Mouse (Mus musculus) layer of hippocampus, adult 2 months (tissue): Measurements from ENCODE around the gene Gm20605. TPM values are rescaled to one million over a fixed set of nuclear protein-coding genes. Genes with fewer than 3 reads are reported as not detected.

ENCODE experiments used
- DNase-seq, 2 experiments: peaks; one replicate each; pipeline ENCODE4 v3.0.0; 2022; ENCODE audit warnings: low spot score in 2 of 2
- H3K27ac ChIP-seq: fragments of 200-600 bp; 2 replicates; pipeline ENCODE4 v1.8.1; 2022
- H3K4me3 ChIP-seq: fragments of 200-600 bp; 2 replicates; pipeline ENCODE4 v1.8.1; 2022; ENCODE audit warnings: mild to moderate bottlenecking
- CTCF ChIP-seq: fragments of 200-600 bp; conservative IDR thresholded peaks from 2 replicates; pipeline ENCODE4 v1.8.1; 2022; ENCODE audit warnings: antibody characterized with exemption, mild to moderate bottlenecking, moderate library complexity
- total RNA-seq, 2 experiments: library from RNA; stranded (reverse); gene quantifications; 2 replicates each; pipeline ENCODE4 v1.2.3; 2021

Gm20605 gene
- total RNA-seq, 2 experiments from 2014 or later: 15.5 to 19.7 TPM

- H3K4me3 ChIP-seq: no peak overlapping the region
- TF ChIP-seq CTCF: no peak
- no peak for DNase-seq
- no peak overlapping the region for H3K27ac ChIP-seq
Observed at GRCm38 (mm10) chr5:137686127-137686790, 57.3 kb downstream of the Gm20605 start.

DNA sequence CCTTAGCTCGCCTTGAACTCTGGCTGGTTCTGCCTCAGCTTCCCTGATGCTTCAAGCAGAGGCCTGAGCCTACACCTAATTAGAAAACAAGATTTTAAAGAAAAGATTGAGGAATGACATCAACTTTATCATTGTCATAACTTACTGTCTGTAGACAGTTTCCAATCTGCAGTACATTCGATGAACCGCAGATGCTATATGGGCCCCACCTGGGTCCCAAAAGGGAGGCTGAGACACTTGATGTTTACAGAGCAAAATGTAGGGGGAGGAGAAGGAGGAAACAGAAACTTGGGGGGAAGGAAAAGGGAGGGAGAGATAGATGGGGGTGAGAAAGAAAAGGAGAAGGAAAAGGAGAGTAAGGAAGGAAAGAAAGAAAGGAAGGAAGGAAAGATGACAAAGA lies 61.0 kb downstream of the Gm20605 start:
- no peak overlapping the region for H3K4me3 ChIP-seq
- no peak overlapping the region for H3K27ac ChIP-seq
- no peak for TF ChIP-seq CTCF
- DNase-seq: no peak

- Histone ChIP-seq H3K4me3 (no peak overlapping the region), H3K27ac (no peak overlapping the region)
- TF ChIP-seq CTCF: no peak
- DNase-seq: no peak
Observed at GRCm38 (mm10) chr5:137690531-137690930, 61.6 kb downstream of the Gm20605 start.

GRCm38 (mm10) chr5:137691881-137692280 lies 62.9 kb downstream of the Gm20605 start:
- Histone ChIP-seq H3K4me3 (no peak overlapping the region), H3K27ac (no peak overlapping the region)
- no peak for TF ChIP-seq CTCF
- DNase-seq: no peak

Other genes with a start within 250 kb of the Gm20605 start
- under 1 TPM; 0.36 to 0.49 TPM for gene Zan, start 152.1 kb upstream of the Gm20605 start, total RNA-seq
- gene Pop7, start 126.7 kb upstream of the Gm20605 start, total RNA-seq: 10 to 100 TPM; 33.8 to 35.1 TPM
- gene Gigyf1, start 110.6 kb upstream of the Gm20605 start, total RNA-seq: 10 to 100 TPM; 61.9 to 63.5 TPM
- gene Epo, start 95.9 kb upstream of the Gm20605 start, total RNA-seq: not detected
- gene Gnb2, start 95.7 kb upstream of the Gm20605 start, total RNA-seq: 100 to 1,000 TPM; 600 to 607 TPM
- gene Actl6b, start 75.7 kb upstream of the Gm20605 start, total RNA-seq: 100 to 1,000 TPM; 138 to 142 TPM
- gene Tfr2, start 59.3 kb upstream of the Gm20605 start, total RNA-seq: 10 to 100 TPM; 16.7 to 20.2 TPM
- gene Mospd3, start 28.1 kb upstream of the Gm20605 start, total RNA-seq: 10 to 100 TPM; 26.2 to 29.3 TPM
- 1 to 10 TPM; 6.1 to 8.4 TPM for gene Pcolce, start 15.4 kb upstream of the Gm20605 start, total RNA-seq
- under 1 TPM in 1 of 2 experiments, not detected in 1; 0.56 TPM for gene Fbxo24, start 173 bp upstream of the Gm20605 start, total RNA-seq
- 10 to 100 TPM; 25.4 to 28.1 TPM for gene Lrch4, start 54 bp upstream of the Gm20605 start, total RNA-seq
- gene Sap25, start 12.2 kb downstream of the Gm20605 start, total RNA-seq: 10 to 100 TPM in 1 of 2 experiments, 1 to 10 TPM in 1; 8.4 to 16.4 TPM
- gene Irs3, start 16.5 kb downstream of the Gm20605 start, total RNA-seq: under 1 TPM in 1 of 2 experiments, not detected in 1; 0.15 TPM
- gene Agfg2, start 55.6 kb downstream of the Gm20605 start, total RNA-seq: 10 to 100 TPM; 64.1 to 67.3 TPM
- gene Nyap1, start 112.4 kb downstream of the Gm20605 start, total RNA-seq: 10 to 100 TPM; 70.4 to 72.5 TPM
- 100 to 1,000 TPM; 160 to 174 TPM for gene Tsc22d4, start 116.6 kb downstream of the Gm20605 start, total RNA-seq
- 10 to 100 TPM; 19.8 to 25.4 TPM for gene Ppp1r35, start 149.7 kb downstream of the Gm20605 start, total RNA-seq
- 10 to 100 TPM; 43.6 to 49.2 TPM for gene Mepce, start 158.5 kb downstream of the Gm20605 start, total RNA-seq
- 1 to 10 TPM; 5.7 to 8.1 TPM for gene Zcwpw1, start 158.6 kb downstream of the Gm20605 start, total RNA-seq
- 1 to 10 TPM in 1 of 2 experiments, under 1 TPM in 1; 0.54 to 1.1 TPM for gene Pilra, start 207.1 kb downstream of the Gm20605 start, total RNA-seq
- not detected for gene Pilrb1, start 228.9 kb downstream of the Gm20605 start, total RNA-seq
- gene Pilrb2, start 242.6 kb downstream of the Gm20605 start, total RNA-seq: not detected